Mouse (Mus musculus) CH12.LX (cell line): ENCODE data around the gene Dcaf8. TPM values are rescaled to one million over a fixed set of nuclear protein-coding genes. Genes with fewer than 3 reads are reported as not detected.

Source experiments
- DNase-seq: peaks from one replicate; pipeline ENCODE4 v3.0.0-alpha.2; 2013; ENCODE audit errors: extremely low read depth
- H3K27ac ChIP-seq: 2 replicates; pipeline ENCODE4 v1.5.1; 2012; ENCODE audit warnings: low read depth, mild to moderate bottlenecking, control low read depth, moderate library complexity; ENCODE audit not compliant: insufficient read depth
- H3K27me3 ChIP-seq: replicated peaks from 2 replicates; pipeline ENCODE3; 2012; ENCODE audit warnings: inconsistent platforms
- H3K36me3 ChIP-seq, 2 experiments: replicated peaks in 1 of 2; 2 replicates each; pipeline versions ENCODE3 to v1.6.1; 2012; ENCODE audit warnings: inconsistent platforms in 1 of 2, low read length in 1 of 2, mild to moderate bottlenecking in 1 of 2, mixed read lengths in 1 of 2, moderate library complexity in 1 of 2; ENCODE audit not compliant: control insufficient read depth in 1 of 2, insufficient read depth in 1 of 2
- H3K4me1 ChIP-seq, 2 experiments: 2 replicates each; pipeline ENCODE4 v1.6.1; 2012; ENCODE audit warnings: inconsistent platforms in 1 of 2, moderate library complexity in 1 of 2; ENCODE audit not compliant: insufficient read depth in 2 of 2, control insufficient read depth in 1 of 2
- H3K4me2 ChIP-seq: 2 replicates; pipeline ENCODE4 v1.6.1; 2012; ENCODE audit warnings: low read depth, mild to moderate bottlenecking, control low read depth; ENCODE audit not compliant: poor library complexity, insufficient read depth, severe bottlenecking
- H3K4me3 ChIP-seq, 3 experiments: fragments of 150-350 bp in 1 of 3; sonication (generic) in 1 of 3; replicated peaks in 1 of 3; 2 replicates each; pipeline versions ENCODE3 to v1.5.1; 2011 to 2012; ENCODE audit warnings: low read depth in 2 of 3, low read length in 2 of 3, mild to moderate bottlenecking in 2 of 3, moderate library complexity in 2 of 3, control low read depth in 1 of 3, improper control_type of control experiment in 1 of 3, inconsistent platforms in 1 of 3, mixed read lengths in 1 of 3; ENCODE audit not compliant: poor library complexity in 1 of 3
- H3K79me2 ChIP-seq: replicated peaks from 2 replicates; pipeline ENCODE4 v1.6.1; 2012; ENCODE audit warnings: mild to moderate bottlenecking, moderate library complexity; ENCODE audit not compliant: control insufficient read depth, poor library complexity, insufficient read depth, severe bottlenecking; ENCODE audit errors: extremely low read depth
- H3K9ac ChIP-seq: 2 replicates; pipeline ENCODE4 v1.6.1; 2012; ENCODE audit warnings: low read depth, mild to moderate bottlenecking, control low read depth, moderate library complexity; ENCODE audit not compliant: insufficient read depth
- H3K9me3 ChIP-seq: replicated peaks from 2 replicates; pipeline ENCODE3; 2012; ENCODE audit warnings: low read length, inconsistent platforms, mixed read lengths
- CHD2 ChIP-seq: IDR thresholded peaks from 2 replicates; pipeline ENCODE4 v1.6.1; 2011; ENCODE audit warnings: low read length, improper control_type of control experiment
- CTCF ChIP-seq, 2 experiments: IDR thresholded peaks in 1 of 2; conservative IDR thresholded peaks in 1 of 2; 2 replicates each; pipeline ENCODE4 v1.5.1; 2011 to 2012; ENCODE audit warnings: low read depth in 2 of 2, low read length in 2 of 2, improper control_type of control experiment in 1 of 2, inconsistent platforms in 1 of 2, mild to moderate bottlenecking in 1 of 2, moderate library complexity in 1 of 2
- ELF1 ChIP-seq: IDR thresholded peaks from 2 replicates; pipeline ENCODE4 v1.6.1; 2014; ENCODE audit warnings: low read depth, mild to moderate bottlenecking, inconsistent platforms, low read length, improper control_type of control experiment
- GABPA ChIP-seq: IDR thresholded peaks from 2 replicates; pipeline ENCODE4 v1.6.1; 2012; ENCODE audit warnings: low read depth, low read length, improper control_type of control experiment, inconsistent platforms; ENCODE audit not compliant: insufficient replicate concordance
- HCFC1 ChIP-seq: IDR thresholded peaks from 2 replicates; pipeline ENCODE4 v1.6.1; 2012; ENCODE audit warnings: low read depth, mild to moderate bottlenecking, inconsistent platforms, low read length, improper control_type of control experiment
- IRF4 ChIP-seq: IDR thresholded peaks from 2 replicates; pipeline ENCODE4 v1.6.1; 2014; ENCODE audit warnings: low read depth, mild to moderate bottlenecking, inconsistent platforms, low read length, improper control_type of control experiment
- JUN ChIP-seq: IDR thresholded peaks from 2 replicates; pipeline ENCODE4 v1.6.1; 2011; ENCODE audit warnings: low read depth, mild to moderate bottlenecking, low read length, improper control_type of control experiment, moderate library complexity; ENCODE audit not compliant: insufficient read depth
- JUND ChIP-seq: conservative IDR thresholded peaks from 2 replicates; pipeline ENCODE4 v1.6.1; 2011; ENCODE audit warnings: low read depth, low read length, improper control_type of control experiment
- MAFK ChIP-seq: IDR thresholded peaks from 2 replicates; pipeline ENCODE4 v1.6.1; 2011; ENCODE audit warnings: low read length, improper control_type of control experiment; ENCODE audit not compliant: insufficient replicate concordance
- MAZ ChIP-seq: IDR thresholded peaks from 2 replicates; pipeline ENCODE4 v1.6.1; 2012; ENCODE audit warnings: low read depth, mild to moderate bottlenecking, inconsistent platforms, low read length, improper control_type of control experiment, moderate library complexity
- MXI1 ChIP-seq: IDR thresholded peaks from 2 replicates; pipeline ENCODE4 v1.6.1; 2011; ENCODE audit warnings: mild to moderate bottlenecking, low read depth, low read length, improper control_type of control experiment
- MYC ChIP-seq: IDR thresholded peaks from 2 replicates; pipeline ENCODE4 v1.6.1; 2011; ENCODE audit warnings: low read depth, mild to moderate bottlenecking, improper control_type of control experiment, low read length
- POLR2A ChIP-seq: IDR thresholded peaks from 2 replicates; pipeline ENCODE4 v1.6.1; 2011; ENCODE audit warnings: low read depth, mild to moderate bottlenecking, improper control_type of control experiment, low read length
- POLR2AphosphoS2 ChIP-seq: IDR thresholded peaks from 2 replicates; pipeline ENCODE4 v1.6.1; 2011; ENCODE audit warnings: low read depth, low read length, improper control_type of control experiment
- SIN3A ChIP-seq: IDR thresholded peaks from 2 replicates; pipeline ENCODE4 v1.6.1; 2012; ENCODE audit warnings: low read length, improper control_type of control experiment, inconsistent platforms
- SMC3 ChIP-seq: IDR thresholded peaks from 2 replicates; pipeline ENCODE4 v1.6.1; 2011; ENCODE audit warnings: low read depth, low read length, improper control_type of control experiment
- TBP ChIP-seq: conservative IDR thresholded peaks from 2 replicates; pipeline ENCODE4 v1.6.1; 2011; ENCODE audit warnings: low read depth, low read length, improper control_type of control experiment
- TCF12 ChIP-seq: IDR thresholded peaks from 2 replicates; pipeline ENCODE4 v1.6.1; 2014; ENCODE audit warnings: low read depth, mild to moderate bottlenecking, inconsistent platforms, low read length, improper control_type of control experiment
- UBTF ChIP-seq: IDR thresholded peaks from 2 replicates; pipeline ENCODE4 v1.6.1; 2012; ENCODE audit warnings: low read depth, mild to moderate bottlenecking, inconsistent platforms, low read length, improper control_type of control experiment, moderate library complexity
- USF1 ChIP-seq: IDR thresholded peaks from 2 replicates; pipeline ENCODE4 v1.6.1; 2014; ENCODE audit warnings: low read depth, mild to moderate bottlenecking, inconsistent platforms, low read length, improper control_type of control experiment
- dilution Hi-C: fragments of 300-500 bp; cut with MboI; formaldehyde crosslinking; loops from 2 replicates; pipeline ENCODE4 v1.14.3; 2020; ENCODE audit warnings: low sequenced_read_pairs; ENCODE audit not compliant: extremely low pct_unique_long_range_greater_than_20kb, extremely low pct_ligation_motif_present
- in situ Hi-C: fragments of 300-500 bp; cut with MboI; formaldehyde crosslinking; loops from 3 replicates; pipeline ENCODE4 v1.14.3; 2019; ENCODE audit warnings: low sequenced_read_pairs, low pct_ligation_motif_present, low pct_unique_long_range_greater_than_20kb, mixed read lengths
- polyA plus RNA-seq: library from polyadenylated mRNA; unstranded; fragments of >175 nt; gene quantifications from 2 replicates; pipeline ENCODE4 v1.2.1, GENCODE M21; 2012; ENCODE audit warnings: low read depth; ENCODE audit not compliant: insufficient read length
- total RNA-seq, 2 experiments: library from RNA; depleted of rRNA; stranded (reverse); fragments of 300-350 nt in 1 of 2; fragments of >200 nt in 1 of 2; gene quantifications; 2 replicates each; pipeline ENCODE4 v1.2.3; 2012 to 2014

The Dcaf8 gene
- total and polyA plus RNA-seq, 3 experiments, result 46.2 to 77.2 (median 58.5) TPM

GRCm38 (mm10) chr1:172162959-172163358, 15.1 kb downstream of the Dcaf8 start:
- no peak for DNase-seq
- Histone ChIP-seq H3K9ac (no peak overlapping the region), H3K27ac (no peak overlapping the region), H3K4me1 (peaks cover 0 to 45% of the 10 kb centered on the region in 2 experiments; a peak in 2 of 4 replicates), H3K9me3 (no peaks in the 10 kb centered on the region), H3K27me3 (no peaks in the 10 kb centered on the region), H3K4me3 (no peak overlapping the region), H3K4me2 (no peak overlapping the region), H3K79me2 (peaks cover 31% of the 10 kb centered on the region), H3K36me3 (peaks cover 31 to 76% of the 10 kb centered on the region in 2 experiments)
- dilution Hi-C loops (no loop called here), in situ Hi-C loops (loop anchor here (5.0 kb wide), 1 partner anchor 89 kb away; no protein-coding TSS in a partner anchor)
- no peak for TF ChIP-seq ELF1
- no peak for TF ChIP-seq JUN
- TF ChIP-seq SMC3, result no peak
- TF ChIP-seq MAZ, result no peak
- no peak for TF ChIP-seq CHD2
- no peak for TF ChIP-seq TBP
- TF ChIP-seq UBTF, result no peak
- no peak for TF ChIP-seq IRF4

GRCm38 (mm10) chr1:172167911-172168310, 20.0 kb downstream of the Dcaf8 start:
- dilution Hi-C loops, result no loop called here
- no peak overlapping the region for H3K4me2 ChIP-seq
- no peak for DNase-seq
- H3K27me3 ChIP-seq, result no peaks in the 10 kb centered on the region
- no peak overlapping the region for H3K9ac ChIP-seq
- H3K27ac ChIP-seq, result no peak overlapping the region
- peaks cover 1% of the 10 kb centered on the region for H3K9me3 ChIP-seq
- peaks cover 58 to 94% of the 10 kb centered on the region in 2 experiments for H3K36me3 ChIP-seq
- peaks cover 13% of the 10 kb centered on the region for H3K79me2 ChIP-seq
- H3K4me3 ChIP-seq, result no peak overlapping the region
- no peak for TF ChIP-seq HCFC1
- TF ChIP-seq GABPA, result no peak
- no peak for TF ChIP-seq MAFK
- TF ChIP-seq TCF12, result no peak
- no peak for TF ChIP-seq CHD2
- TF ChIP-seq POLR2AphosphoS2, result no peak
- TF ChIP-seq USF1, result no peak
- no peak for TF ChIP-seq SMC3
- TF ChIP-seq SIN3A, result no peak
- no peak for TF ChIP-seq POLR2A
- no peak for TF ChIP-seq MYC
- TF ChIP-seq MXI1, result no peak
- TF ChIP-seq CTCF (conservative IDR thresholded peaks at IDR 0.05 in 1 of 2, IDR thresholded peaks at IDR 0.05 in 1 of 2; ENCODE audit: low read depth in 2 of 2, low read length in 2 of 2), result no peak
- no peak for TF ChIP-seq JUND
- H3K4me1 ChIP-seq, result peaks cover 0 to 14% of the 10 kb centered on the region in 2 experiments; a peak in 2 of 4 replicates
- in situ Hi-C loops, result no loop called here
